Mouse (Mus musculus) liver, adult 2 months (tissue): Measurements from ENCODE around the gene Mast1.

Source experiments
- CTCF ChIP-seq: fragments of 200-500 bp; IDR thresholded peaks from 2 replicates; pipeline ENCODE4 v1.5.1; 2011; ENCODE audit warnings: low read depth, low read length, control low read depth
- POLR2A ChIP-seq: fragments of 200-500 bp; IDR thresholded peaks from 2 replicates; pipeline ENCODE4 v1.6.1; 2011; ENCODE audit warnings: low read length, control low read depth; ENCODE audit not compliant: insufficient read depth; ENCODE audit errors: extremely low read depth

DNA sequence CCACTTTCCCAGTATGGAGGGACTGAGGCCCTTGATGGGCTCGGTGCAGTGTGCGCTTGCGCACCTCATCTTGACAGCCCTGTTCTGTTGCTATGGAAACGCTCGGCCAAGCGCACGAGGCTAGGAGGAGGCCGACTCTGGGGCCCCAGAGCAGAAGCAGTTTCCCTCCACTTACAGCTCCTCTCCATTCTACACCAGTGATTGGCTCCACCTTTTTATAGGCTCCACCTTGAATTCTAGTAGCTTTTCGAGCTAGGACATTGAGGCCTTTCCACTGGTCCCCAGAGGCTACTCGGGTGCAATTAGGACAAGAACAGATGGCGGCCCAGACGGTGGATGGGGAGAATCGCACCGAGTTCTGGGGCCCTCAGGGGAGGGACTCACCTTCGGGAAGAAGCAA lies 2.3 kb downstream of the Mast1 start:
- no peak for TF ChIP-seq CTCF
- no peak for TF ChIP-seq POLR2A
